Mouse (Mus musculus) ES-Bruce4 (cell line): Measurements from ENCODE around the gene Dmwd. TPM values are rescaled to one million over a fixed set of nuclear protein-coding genes. Genes with fewer than 3 reads are reported as not detected.

Experiments used
- H3K27ac ChIP-seq: 2 replicates; pipeline ENCODE4 v1.5.1; 2012; ENCODE audit warnings: low read length, inconsistent platforms; ENCODE audit not compliant: insufficient read depth
- H3K27me3 ChIP-seq: 2 replicates; pipeline ENCODE4 v1.6.1; 2012; ENCODE audit warnings: mild to moderate bottlenecking, low read length, inconsistent platforms; ENCODE audit not compliant: control insufficient read depth, poor library complexity, insufficient read depth, severe bottlenecking
- H3K36me3 ChIP-seq: 2 replicates; pipeline ENCODE4 v1.6.1; 2012; ENCODE audit warnings: inconsistent platforms, mild to moderate bottlenecking, low read length, moderate library complexity; ENCODE audit not compliant: control insufficient read depth, poor library complexity, insufficient read depth, severe bottlenecking
- H3K4me1 ChIP-seq: one replicate; pipeline ENCODE4 v1.8.1; 2011; ENCODE audit warnings: low read length; ENCODE audit not compliant: control insufficient read depth, insufficient read depth
- H3K4me3 ChIP-seq: 2 replicates; pipeline ENCODE4 v1.5.1; 2011; ENCODE audit warnings: low read depth, mild to moderate bottlenecking, low read length
- H3K9ac ChIP-seq: 2 replicates; pipeline ENCODE4 v1.6.1; 2012; ENCODE audit warnings: low read depth, mild to moderate bottlenecking, inconsistent platforms; ENCODE audit not compliant: poor library complexity, severe bottlenecking
- H3K9me3 ChIP-seq: replicated peaks from 2 replicates; pipeline ENCODE4 v1.6.1; 2012; ENCODE audit warnings: mild to moderate bottlenecking, low read length, inconsistent platforms; ENCODE audit not compliant: control insufficient read depth, poor library complexity, insufficient read depth, severe bottlenecking
- CTCF ChIP-seq: IDR thresholded peaks from one replicate; pipeline ENCODE4 v1.8.1; 2011; ENCODE audit warnings: low read depth, low read length
- EP300 ChIP-seq: IDR thresholded peaks from 2 replicates; pipeline ENCODE4 v1.6.1; 2011; ENCODE audit warnings: low read depth, low read length; ENCODE audit not compliant: insufficient read depth
- POLR2A ChIP-seq: IDR thresholded peaks from one replicate; pipeline ENCODE4 v1.8.1; 2011; ENCODE audit warnings: low read length; ENCODE audit not compliant: insufficient read depth
- polyA plus RNA-seq: library from polyadenylated mRNA; stranded (reverse); fragments of >200 nt; gene quantifications from 2 replicates; pipeline ENCODE4 v1.2.4, GENCODE M21; 2011; ENCODE audit warnings: low read depth; ENCODE audit not compliant: missing spikeins, insufficient read depth, insufficient read length

Dmwd gene
- polyA plus RNA-seq, 1 experiment = 45.1 TPM

- H3K4me3 ChIP-seq = peak overlapping the region; percentile 51
- H3K27ac ChIP-seq = no peak overlapping the region
- H3K36me3 ChIP-seq = peaks cover 3% of the 10 kb centered on the region
- H3K4me1 ChIP-seq = peaks cover 4% of the 10 kb centered on the region
- H3K27me3 ChIP-seq = no peaks in the 10 kb centered on the region
- H3K9ac ChIP-seq = no peak overlapping the region
- no peaks in the 10 kb centered on the region for H3K9me3 ChIP-seq
- TF ChIP-seq EP300 = no peak
- no peak for TF ChIP-seq POLR2A
- TF ChIP-seq CTCF = no peak
These were observed 10.0 kb downstream of the Dmwd start for GRCm38 (mm10) chr7:19086042-19086441.

- no peaks in the 10 kb centered on the region for H3K27me3 ChIP-seq
- no peak overlapping the region for H3K9ac ChIP-seq
- H3K27ac ChIP-seq = no peak overlapping the region
- no peaks in the 10 kb centered on the region for H3K36me3 ChIP-seq
- H3K9me3 ChIP-seq = no peaks in the 10 kb centered on the region
- H3K4me1 ChIP-seq = peaks cover 4% of the 10 kb centered on the region
- H3K4me3 ChIP-seq = no peak overlapping the region
- TF ChIP-seq POLR2A (no peak), EP300 (no peak), CTCF (no peak)
These were observed 10.7 kb downstream of the Dmwd start for GRCm38 (mm10) chr7:19086760-19087159.

GRCm38 (mm10) chr7:19088813-19089212 lies 12.8 kb downstream of the Dmwd start:
- TF ChIP-seq EP300 (no peak), CTCF (peak; percentile 87)
- H3K27ac ChIP-seq = no peak overlapping the region
- H3K4me1 ChIP-seq = peaks cover 4% of the 10 kb centered on the region
- H3K9ac ChIP-seq = no peak overlapping the region
- H3K4me3 ChIP-seq = no peak overlapping the region
- no peaks in the 10 kb centered on the region for H3K36me3 ChIP-seq
- H3K9me3 ChIP-seq = no peaks in the 10 kb centered on the region
- no peaks in the 10 kb centered on the region for H3K27me3 ChIP-seq

- H3K4me3 ChIP-seq = peak overlapping the region; percentile 72
- H3K27ac ChIP-seq = no peak overlapping the region
- no peaks in the 10 kb centered on the region for H3K36me3 ChIP-seq
These were observed 15.9 kb downstream of the Dmwd start for GRCm38 (mm10) chr7:19091913-19092312.

GRCm38 (mm10) chr7:19092381-19093173 lies 16.6 kb downstream of the Dmwd start:
- no peak overlapping the region for H3K27ac ChIP-seq
- no peaks in the 10 kb centered on the region for H3K27me3 ChIP-seq
- peak overlapping the region; percentile 72 for H3K4me3 ChIP-seq
- no peaks in the 10 kb centered on the region for H3K4me1 ChIP-seq
- TF ChIP-seq CTCF (no peak), POLR2A (peak; percentile 36), EP300 (no peak)
- H3K9ac ChIP-seq = peak overlapping the region; percentile 52
- H3K9me3 ChIP-seq = no peaks in the 10 kb centered on the region
- no peaks in the 10 kb centered on the region for H3K36me3 ChIP-seq

More at GRCm38 (mm10) chr7:19091913-19092312, 15.9 kb downstream of the Dmwd start:
- Histone ChIP-seq H3K27me3 (no peaks in the 10 kb centered on the region), H3K9me3 (no peaks in the 10 kb centered on the region), H3K4me1 (no peaks in the 10 kb centered on the region), H3K9ac (peak overlapping the region; percentile 52)
- TF ChIP-seq CTCF (no peak), EP300 (no peak), POLR2A (no peak)

- Histone ChIP-seq H3K4me3 (peak overlapping the region; percentile 72), H3K9ac (peak overlapping the region; percentile 52), H3K4me1 (no peaks in the 10 kb centered on the region), H3K36me3 (no peaks in the 10 kb centered on the region), H3K27me3 (no peaks in the 10 kb centered on the region), H3K27ac (no peak overlapping the region), H3K9me3 (no peaks in the 10 kb centered on the region)
- TF ChIP-seq POLR2A (no peak), CTCF (peak; percentile 78)
These were observed 17.1 kb downstream of the Dmwd start for GRCm38 (mm10) chr7:19093174-19093521.
